In genomic region chr10:7847166-7847605, GRCm38 (mm10) we compare ENCODE assay signal across 17 mouse cellular contexts. TPM values are rescaled to one million over a fixed set of nuclear protein-coding genes. Genes with fewer than 3 reads are reported as not detected.
DNase-seq lines count a peak whose midpoint lies in the region; ATAC-seq and TF ChIP-seq lines count a peak whose summit lies in the region.
"Had no signal": no experiment of that assay in that cellular context is flagged by ENCODE, and none has a peak within 500 bp of the region (broad histone marks: within the 10 kb centered on the region; RNA-seq: fewer than 3 reads in every experiment).

No protein-coding gene starts in this region.

- peak; percentile 22 for ATAC-seq in inflammation-experienced regulatory T-cells, adult 6 months
- ATAC-seq in hindbrain, embryonic 13.5 days (ENCODE audit: low FRiP score): no peak
- ATAC-seq: forebrain, embryonic 13.5 days; lung, postnatal 0 days; midbrain, embryonic 15.5 days had no signal

- H3K27me3 ChIP-seq in hindbrain, embryonic 13.5 days: no peaks in the 10 kb centered on the region
- H3K27me3 ChIP-seq: forebrain, embryonic 13.5 days; midbrain, embryonic 15.5 days had no signal

- no peak for TF ChIP-seq POLR2A in bone marrow, adult 2 months (IDR thresholded peaks at IDR 0.05; ENCODE audit: borderline replicate concordance, control insufficient read depth, low read depth, low read length)

- no peak for TF ChIP-seq CTCF in bone marrow, adult 2 months (IDR thresholded peaks at IDR 0.05; ENCODE audit: control insufficient read depth, insufficient read depth, low read length)

- H3K4me2 ChIP-seq in hindbrain, embryonic 13.5 days: no peak overlapping the region
- H3K4me2 ChIP-seq: forebrain, embryonic 13.5 days; midbrain, embryonic 15.5 days had no signal

- H3K27ac ChIP-seq in bone marrow, adult 2 months (ENCODE audit: control insufficient read depth, insufficient read depth, low read depth, low read length, poor library complexity): peak overlapping the region; percentile 16
- H3K27ac ChIP-seq in hindbrain, embryonic 13.5 days: no peak overlapping the region
- H3K27ac ChIP-seq: forebrain, embryonic 13.5 days; liver, embryonic 14.5 days; midbrain, embryonic 15.5 days had no signal

- no peak overlapping the region for H3K4me3 ChIP-seq in bone marrow, adult 2 months (replicated peaks; ENCODE audit: control insufficient read depth, low read depth, low read length)
- no peak overlapping the region for H3K4me3 ChIP-seq in hindbrain, embryonic 13.5 days
- H3K4me3 ChIP-seq: forebrain, embryonic 13.5 days; midbrain, embryonic 15.5 days had no signal

- 15% methylated on average over 2 of the region's 2 CpGs for WGBS in bone marrow, adult 2 months
- WGBS in hindbrain, embryonic 13.5 days: 82% methylated on average over 2 of the region's 2 CpGs

- H3K36me3 ChIP-seq in hindbrain, embryonic 13.5 days: no peaks in the 10 kb centered on the region
- H3K36me3 ChIP-seq: midbrain, embryonic 15.5 days had no signal

- H3K4me1 ChIP-seq in bone marrow, adult 2 months (ENCODE audit: control insufficient read depth, insufficient read depth, low read length): peaks cover 7% of the 10 kb centered on the region
- H3K4me1 ChIP-seq in hindbrain, embryonic 13.5 days (replicated peaks): no peaks in the 10 kb centered on the region
- H3K4me1 ChIP-seq: forebrain, embryonic 13.5 days; midbrain, embryonic 15.5 days had no signal

- H3K9ac ChIP-seq in hindbrain, embryonic 13.5 days: no peak overlapping the region
- H3K9ac ChIP-seq: forebrain, embryonic 13.5 days; liver, embryonic 14.5 days; midbrain, embryonic 15.5 days had no signal

- no peaks in the 10 kb centered on the region for H3K9me3 ChIP-seq in hindbrain, embryonic 13.5 days
- H3K9me3 ChIP-seq: forebrain, embryonic 13.5 days; midbrain, embryonic 15.5 days had no signal

- DNase-seq in heart, adult 11 months: peak; percentile 93
- DNase-seq in heart, postnatal 4 days: no peak
- peak; percentile 74 for DNase-seq in 416B (ENCODE audit: low read depth)
- no peak for DNase-seq in T-cell, adult 2 months (ENCODE audit: low spot score)
- DNase-seq in urinary bladder, postnatal 14 days (ENCODE audit: low spot score): no peak
- DNase-seq: adrenal gland, adult 8-10 months; cerebellum, adult 2 months; heart, adult 18-20 months; right cerebral cortex, postnatal 4 days had no signal

RNA-seq across cellular contexts. Expression of gene Zc3h12d, which starts 14.9 kb away (rescaled TPM):
- under 1 TPM; 0.20 to 0.26 TPM for total RNA-seq in heart, postnatal 4 days (2021)
- polyA plus RNA-seq in bone marrow, adult 2 months (2011; ENCODE audit: insufficient read depth, insufficient read length, low replicate concordance, missing spikeins): 1.1 and 4.9 TPM in 2 replicates
- 10 to 100 TPM; 36.9 to 59.8 (median 48.1) TPM for polyA plus RNA-seq in inflammation-experienced regulatory T-cells, adult 6 months (2017; shearing (Covaris generic))
- 0.18 TPM in 2 replicates for polyA plus RNA-seq in hindbrain, embryonic 13.5 days (2015; fragmentation: Nextera tagmentation; extraction: Ambion mirVana)
- total RNA-seq: megakaryocyte-erythroid progenitor cell, adult 5-6 weeks had no signal
- polyA plus RNA-seq: forebrain, embryonic 13.5 days had no signal

RNA-seq across cellular contexts. Expression of gene Ppil4, which starts 54.5 kb away (rescaled TPM):
- total RNA-seq in heart, postnatal 4 days (2021): 10 to 100 TPM; 19.0 to 20.8 TPM
- 21.1 and 44.7 TPM in 2 replicates for polyA plus RNA-seq in bone marrow, adult 2 months (2011; ENCODE audit: insufficient read depth, insufficient read length, low replicate concordance, missing spikeins)
- 10 to 100 TPM; 73.7 to 85.7 (median 82.6) TPM for polyA plus RNA-seq in inflammation-experienced regulatory T-cells, adult 6 months (2017; shearing (Covaris generic))
- polyA plus RNA-seq in hindbrain, embryonic 13.5 days (2015; fragmentation: Nextera tagmentation; extraction: Ambion mirVana): 49.1 and 49.7 TPM in 2 replicates

RNA-seq across cellular contexts. Expression of gene Ginm1, which starts 54.6 kb away (rescaled TPM):
- total RNA-seq in heart, postnatal 4 days (2021): 10 to 100 TPM; 56.9 to 65.3 TPM
- polyA plus RNA-seq in bone marrow, adult 2 months (2011; ENCODE audit: insufficient read depth, insufficient read length, low replicate concordance, missing spikeins): 14.3 and 36.3 TPM in 2 replicates
- polyA plus RNA-seq in inflammation-experienced regulatory T-cells, adult 6 months (2017; shearing (Covaris generic)): 10 to 100 TPM; 64.3 to 74.6 (median 72.9) TPM
- polyA plus RNA-seq in hindbrain, embryonic 13.5 days (2015; fragmentation: Nextera tagmentation; extraction: Ambion mirVana): 49.3 and 54.5 TPM in 2 replicates

Comparison
In these comparisons a context has a peak if more than half of its experiments do, and no peak if none do; other contexts are left out.
1. DNase-seq: peak in heart, adult 11 months (single experiment) and 416B (single experiment); none in heart, postnatal 4 days (single experiment), T-cell, adult 2 months (single experiment) and urinary bladder, postnatal 14 days (single experiment).